Mouse (Mus musculus) liver, embryonic 14.5 days (tissue): ENCODE data around the gene Prrg2.

Experiments
- CTCF ChIP-seq: IDR thresholded peaks from 2 replicates; pipeline ENCODE4 v1.5.1; 2016; ENCODE audit warnings: antibody characterized with exemption, low read depth, control low read depth
- EP300 ChIP-seq: IDR thresholded peaks from 2 replicates; pipeline ENCODE4 v1.6.1; 2016; ENCODE audit warnings: antibody characterized with exemption, low read depth

DNA sequence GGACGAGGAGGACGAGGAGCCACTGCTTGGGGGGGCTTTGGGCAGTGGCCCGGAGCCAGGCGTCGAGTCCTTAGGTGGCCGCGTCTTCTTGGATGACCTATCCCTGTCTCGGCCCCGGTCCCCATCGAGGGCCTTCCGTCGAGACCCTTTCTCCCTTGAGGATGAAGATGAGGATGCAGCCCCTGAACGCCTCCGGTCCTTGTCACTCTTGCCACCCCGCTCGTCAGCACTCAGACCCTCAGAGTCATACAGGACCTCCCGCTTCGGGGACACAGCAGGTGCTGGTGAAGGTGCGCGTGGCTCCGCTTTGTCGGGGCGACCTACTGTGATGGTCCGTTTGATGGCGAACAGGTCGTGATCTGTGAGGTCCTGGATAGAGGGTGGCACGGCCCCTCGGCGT lies 55.3 kb downstream of the Prrg2 start:
- no peak for TF ChIP-seq CTCF
- TF ChIP-seq EP300 = no peak
